ENCODE assay signal across 28 mouse cellular contexts in the genomic region with DNA sequence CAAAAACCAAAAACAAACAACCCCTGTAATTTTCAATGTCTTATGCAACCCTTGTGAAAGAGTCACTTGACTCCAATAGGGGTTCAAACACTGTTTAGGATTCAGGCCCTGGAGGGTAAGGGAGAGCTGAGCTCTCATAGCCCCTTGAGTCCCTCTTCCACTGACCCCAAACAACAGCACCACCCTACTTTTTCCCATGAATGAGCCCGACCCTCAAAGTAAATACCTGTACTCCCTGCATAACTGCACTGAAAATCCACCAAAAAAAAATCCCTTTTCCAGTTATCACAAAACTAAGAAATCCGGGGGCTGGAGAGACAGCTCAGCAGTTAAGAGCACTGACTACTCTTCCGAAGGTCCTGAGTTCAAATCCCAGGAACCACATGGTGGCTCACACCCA. TPM values are rescaled to one million over a fixed set of nuclear protein-coding genes. Genes with fewer than 3 reads are reported as not detected.
A peak's percentile ranks its signal among the peaks of the same experiment; 100 is the strongest.
DNase-seq lines count a peak whose midpoint lies in the region; ATAC-seq and TF ChIP-seq lines count a peak whose summit lies in the region.
"Had no signal": no experiment of that assay in that cellular context is flagged by ENCODE, and none has a peak within 500 bp of the region (broad histone marks: within the 10 kb centered on the region; RNA-seq: fewer than 3 reads in every experiment).

No protein-coding gene starts in this region.

- H3K4me1 ChIP-seq in limb, embryonic 12.5 days (replicated peaks): peaks cover 9% of the 10 kb centered on the region
- H3K4me1 ChIP-seq in limb, embryonic 10.5 days: peaks cover 10% of the 10 kb centered on the region
- H3K4me1 ChIP-seq in stomach, postnatal 0 days (replicated peaks; ENCODE audit: control insufficient read depth, insufficient read depth): 0 out of 2 replicates have a peak, but pooled peaks cover 3% of the 10 kb centered on the region

- ATAC-seq in limb, embryonic 12.5 days (ENCODE audit: insufficient number of reproducible peaks, insufficient read depth, low FRiP score, low TSS enrichment, low read depth): no peak
- ATAC-seq in stomach, postnatal 0 days (ENCODE audit: low FRiP score, low TSS enrichment): no peak
- ATAC-seq: activated CD4-positive, CD25-positive, alpha-beta regulatory T cell, adult 4 months; CD4-positive, CD25-positive, alpha-beta regulatory T cell, adult 4 months; forebrain, embryonic 13.5 days; forebrain, embryonic 15.5 days; forebrain, postnatal 0 days; Patski had no signal

- no peak overlapping the region for H3K27ac ChIP-seq in limb, embryonic 12.5 days
- no peak overlapping the region for H3K27ac ChIP-seq in limb, embryonic 10.5 days
- H3K27ac ChIP-seq in stomach, postnatal 0 days (replicated peaks): no peak overlapping the region
- H3K27ac ChIP-seq: embryonic facial prominence, embryonic 10.5 days; embryonic facial prominence, embryonic 12.5 days; forebrain, embryonic 13.5 days; forebrain, embryonic 15.5 days had no signal

- H3K4me3 ChIP-seq in limb, embryonic 12.5 days (replicated peaks): no peak overlapping the region
- H3K4me3 ChIP-seq in limb, embryonic 10.5 days: no peak overlapping the region
- H3K4me3 ChIP-seq in stomach, postnatal 0 days (ENCODE audit: low read depth, low read length): no peak overlapping the region
- H3K4me3 ChIP-seq: embryonic facial prominence, embryonic 10.5 days; embryonic facial prominence, embryonic 12.5 days; forebrain, embryonic 13.5 days; forebrain, embryonic 15.5 days had no signal

- no peak for TF ChIP-seq EP300 in stomach, postnatal 0 days (optimal IDR thresholded peaks at IDR 0.05)

- DNase-seq in limb, embryonic 10.5 days (ENCODE audit: low spot score): no peak
- DNase-seq in adipocyte (ENCODE audit: low spot score): peak; percentile 49
- peak; percentile 26 for DNase-seq in naive thymus-derived CD4-positive, alpha-beta T cell, adult 2 months (ENCODE audit: low read depth)
- DNase-seq in frontal cortex, adult 2 months (ENCODE audit: extremely low spot score in 1 of 2, low spot score in 1 of 2): no peak
- DNase-seq in stomach, postnatal 0 days (ENCODE audit: low spot score): no peak
- DNase-seq: adrenal gland, adult 2 months; adrenal gland, postnatal 10 days; adrenal gland, postnatal 25 days; cerebellum, adult 11-12 months; cerebellum, adult 2 months; cerebellum, adult 9-10 months; cerebellum, postnatal 10 days; cerebellum, postnatal 25 days had no signal

- no peak for TF ChIP-seq CTCF in stomach, postnatal 0 days (IDR thresholded peaks at IDR 0.05; ENCODE audit: low read depth)

- whole genome bisulfite sequencing in limb, embryonic 12.5 days: 80% methylated on average over 3 of the region's 3 CpGs
- 85% methylated on average over 3 of the region's 3 CpGs for WGBS in limb, embryonic 10.5 days
- 74% methylated on average over 3 of the region's 3 CpGs for WGBS in stomach, postnatal 0 days

- H3K36me3 ChIP-seq in limb, embryonic 12.5 days: peaks cover 6% of the 10 kb centered on the region
- H3K36me3 ChIP-seq in limb, embryonic 10.5 days: peaks cover 12% of the 10 kb centered on the region
- H3K36me3 ChIP-seq in stomach, postnatal 0 days (ENCODE audit: control insufficient read depth, insufficient read depth, low read length): no peaks in the 10 kb centered on the region
- H3K36me3 ChIP-seq: forebrain, embryonic 15.5 days had no signal

- no peak overlapping the region for H3K4me2 ChIP-seq in limb, embryonic 12.5 days
- no peak overlapping the region for H3K4me2 ChIP-seq in stomach, postnatal 0 days (replicated peaks; ENCODE audit: low read depth)
- H3K4me2 ChIP-seq: embryonic facial prominence, embryonic 12.5 days; forebrain, embryonic 13.5 days; forebrain, embryonic 15.5 days had no signal

- H3K27me3 ChIP-seq in limb, embryonic 12.5 days: peaks cover 21% of the 10 kb centered on the region
- peaks cover 32% of the 10 kb centered on the region for H3K27me3 ChIP-seq in limb, embryonic 10.5 days (ENCODE audit: low read depth, poor library complexity, severe bottlenecking)
- no peaks in the 10 kb centered on the region for H3K27me3 ChIP-seq in stomach, postnatal 0 days (ENCODE audit: control insufficient read depth, insufficient read depth, low read length)
- H3K27me3 ChIP-seq: CH12.LX, Patski had no signal

- no peaks in the 10 kb centered on the region for H3K9me3 ChIP-seq in limb, embryonic 12.5 days
- no peaks in the 10 kb centered on the region for H3K9me3 ChIP-seq in limb, embryonic 10.5 days (replicated peaks)
- H3K9me3 ChIP-seq in stomach, postnatal 0 days (ENCODE audit: control insufficient read depth, low read length): no peaks in the 10 kb centered on the region
- H3K9me3 ChIP-seq: embryonic facial prominence, embryonic 10.5 days; embryonic facial prominence, embryonic 12.5 days; forebrain, embryonic 13.5 days; forebrain, embryonic 15.5 days had no signal

- H3K9ac ChIP-seq in limb, embryonic 12.5 days (replicated peaks): 0 out of 2 replicates have a peak overlapping the region, but pooled peaks have one; percentile 23
- no peak overlapping the region for H3K9ac ChIP-seq in stomach, postnatal 0 days (ENCODE audit: low read length)
- H3K9ac ChIP-seq: embryonic facial prominence, embryonic 12.5 days; forebrain, embryonic 13.5 days; forebrain, embryonic 15.5 days; forebrain, postnatal 0 days had no signal

RNA-seq across cellular contexts. Expression of a gene that starts 3.2 kb away (rescaled TPM):
- polyA plus RNA-seq in limb, embryonic 12.5 days (2016; fragmentation: Nextera tagmentation; extraction: Ambion mirVana): 0.19 TPM in 1 of 2 replicates, not detected in the other
- 0.08 and 0.14 TPM in 2 replicates for polyA plus RNA-seq in limb, embryonic 10.5 days (2016; fragmentation: Nextera tagmentation; extraction: Ambion mirVana)
- 10.9 and 13.4 TPM in 2 replicates for polyA plus RNA-seq in frontal cortex, adult 2 months (2012; rRNA removed)
- 3.0 TPM in 2 replicates for polyA plus RNA-seq in stomach, postnatal 0 days (2015; fragmentation: Nextera tagmentation; extraction: Ambion mirVana)
- polyA plus RNA-seq: forebrain, embryonic 11.5 days had no signal

RNA-seq across cellular contexts. Expression of a gene that starts 13.8 kb away (rescaled TPM):
- not detected in 2 replicates for polyA plus RNA-seq in limb, embryonic 12.5 days (2016; fragmentation: Nextera tagmentation; extraction: Ambion mirVana)
- polyA plus RNA-seq in limb, embryonic 10.5 days (2016; fragmentation: Nextera tagmentation; extraction: Ambion mirVana): not detected in 2 replicates
- 0.20 TPM in 1 of 2 replicates, not detected in the other for polyA plus RNA-seq in frontal cortex, adult 2 months (2012; rRNA removed)
- not detected in 2 replicates for polyA plus RNA-seq in stomach, postnatal 0 days (2015; fragmentation: Nextera tagmentation; extraction: Ambion mirVana)
- polyA plus RNA-seq: activated CD4-positive, CD25-positive, alpha-beta regulatory T cell, adult 4 months; brain, embryonic 14.5 days; cerebellum, adult 2 months; cortical plate, adult 2 months; embryonic facial prominence, embryonic 10.5 days; embryonic facial prominence, embryonic 12.5 days; embryonic facial prominence, embryonic 14.5 days; forebrain, embryonic 11.5 days; forebrain, embryonic 13.5 days; forebrain, embryonic 15.5 days; forebrain, postnatal 0 days; G1E had no signal

RNA-seq across cellular contexts. Expression of a gene that starts 16.1 kb away (rescaled TPM):
- polyA plus RNA-seq in limb, embryonic 12.5 days (2016; fragmentation: Nextera tagmentation; extraction: Ambion mirVana): 1.9 and 2.0 TPM in 2 replicates
- polyA plus RNA-seq in limb, embryonic 10.5 days (2016; fragmentation: Nextera tagmentation; extraction: Ambion mirVana): 1.1 and 1.4 TPM in 2 replicates
- 13.8 and 14.6 TPM in 2 replicates for polyA plus RNA-seq in frontal cortex, adult 2 months (2012; rRNA removed)
- polyA plus RNA-seq in stomach, postnatal 0 days (2015; fragmentation: Nextera tagmentation; extraction: Ambion mirVana): 24.1 and 25.9 TPM in 2 replicates

RNA-seq across cellular contexts. Expression of a gene that starts 16.6 kb away (rescaled TPM):
- 1.0 and 1.1 TPM in 2 replicates for polyA plus RNA-seq in limb, embryonic 12.5 days (2016; fragmentation: Nextera tagmentation; extraction: Ambion mirVana)
- 0.58 and 0.85 TPM in 2 replicates for polyA plus RNA-seq in limb, embryonic 10.5 days (2016; fragmentation: Nextera tagmentation; extraction: Ambion mirVana)
- 0.40 and 0.74 TPM in 2 replicates for polyA plus RNA-seq in frontal cortex, adult 2 months (2012; rRNA removed)
- 0.25 and 0.48 TPM in 2 replicates for polyA plus RNA-seq in stomach, postnatal 0 days (2015; fragmentation: Nextera tagmentation; extraction: Ambion mirVana)
- polyA plus RNA-seq: G1E had no signal

RNA-seq across cellular contexts. Expression of a gene that starts 24.8 kb away (rescaled TPM):
- 16.2 and 18.9 TPM in 2 replicates for polyA plus RNA-seq in limb, embryonic 12.5 days (2016; fragmentation: Nextera tagmentation; extraction: Ambion mirVana)
- 14.6 and 16.1 TPM in 2 replicates for polyA plus RNA-seq in limb, embryonic 10.5 days (2016; fragmentation: Nextera tagmentation; extraction: Ambion mirVana)
- 48.7 and 53.6 TPM in 2 replicates for polyA plus RNA-seq in frontal cortex, adult 2 months (2012; rRNA removed)
- polyA plus RNA-seq in stomach, postnatal 0 days (2015; fragmentation: Nextera tagmentation; extraction: Ambion mirVana): 18.3 and 18.9 TPM in 2 replicates

Comparison
In these comparisons a context has a peak if more than half of its experiments do, and no peak if none do; other contexts are left out.
1. DNase-seq: peak in adipocyte (single experiment) and naive thymus-derived CD4-positive, alpha-beta T cell, adult 2 months (single experiment); none in limb, embryonic 10.5 days (single experiment), frontal cortex, adult 2 months (0 of 2) and stomach, postnatal 0 days (single experiment).